Mouse (Mus musculus) liver, postnatal 0 days (tissue): ENCODE measurements around the gene Carm1.

ENCODE experiments used
- CTCF ChIP-seq: sonication (generic); IDR thresholded peaks from 2 replicates; pipeline ENCODE4 v1.5.1; 2016; ENCODE audit warnings: antibody characterized with exemption, low read depth
- EP300 ChIP-seq: IDR thresholded peaks from 2 replicates; pipeline ENCODE4 v1.6.1; 2016; ENCODE audit warnings: antibody characterized with exemption, low read depth, mild to moderate bottlenecking

- TF ChIP-seq EP300, result no peak
- TF ChIP-seq CTCF, result no peak
These were observed 17.7 kb downstream of the Carm1 start for GRCm38 (mm10) chr9:21564420-21564819.
